Mouse (Mus musculus) forebrain, embryonic 15.5 days (tissue): ENCODE measurements around the gene Tlr5. TPM values are rescaled to one million over a fixed set of nuclear protein-coding genes. Genes with fewer than 3 reads are reported as not detected.

Source experiments
- ATAC-seq: fragments of 200-750 bp; cut with Nextera tagmentation; replicated peaks from 2 replicates; pipeline ENCODE4 v1.8.0; 2017; ENCODE audit warnings: mild to moderate bottlenecking, moderate TSS enrichment, moderate library complexity
- H3K27ac ChIP-seq: fragments of 300-500 bp; sonication (generic); replicated peaks from 2 replicates; pipeline ENCODE4 v1.5.1; 2015; ENCODE audit warnings: mild to moderate bottlenecking, inconsistent platforms
- H3K27me3 ChIP-seq: fragments of 300-500 bp; sonication (generic); 2 replicates; pipeline ENCODE4 v1.6.1; 2015; ENCODE audit warnings: inconsistent platforms
- H3K36me3 ChIP-seq: fragments of 300-500 bp; sonication (generic); 2 replicates; pipeline ENCODE4 v1.6.1; 2015; ENCODE audit warnings: mild to moderate bottlenecking, inconsistent platforms
- H3K4me1 ChIP-seq: fragments of 300-500 bp; sonication (generic); 2 replicates; pipeline ENCODE4 v1.6.1; 2015; ENCODE audit warnings: inconsistent platforms
- H3K4me2 ChIP-seq: fragments of 300-500 bp; sonication (generic); replicated peaks from 2 replicates; pipeline ENCODE4 v1.6.1; 2015; ENCODE audit warnings: mild to moderate bottlenecking, inconsistent platforms
- H3K4me3 ChIP-seq: fragments of 300-500 bp; sonication (generic); 2 replicates; pipeline ENCODE4 v1.5.1; 2015; ENCODE audit warnings: mild to moderate bottlenecking, inconsistent platforms
- H3K9ac ChIP-seq: fragments of 300-500 bp; sonication (generic); replicated peaks from 2 replicates; pipeline ENCODE4 v1.6.1; 2015; ENCODE audit warnings: mild to moderate bottlenecking, inconsistent platforms
- H3K9me3 ChIP-seq: fragments of 300-500 bp; sonication (generic); 2 replicates; pipeline ENCODE4 v1.6.1; 2016; ENCODE audit warnings: inconsistent platforms
- WGBS: fragments of 180-500 bp; shearing (Covaris S2); methylation state at CpG from one replicate; pipeline ENCODE4 v1.1.7; 2015; ENCODE audit warnings: mixed read lengths; 5-methylcytosine and 5-hydroxymethylcytosine counted together
- polyA plus RNA-seq: library from polyadenylated mRNA; unstranded; fragments of >200 nt; fragmentation: Nextera tagmentation; extraction: Ambion mirVana; gene quantifications from 2 replicates; pipeline ENCODE4 v1.2.1, GENCODE M21; 2015

The Tlr5 gene
- 0.05 and 0.14 TPM in 2 replicates for polyA plus RNA-seq

GRCm38 (mm10) chr1:182954287-182955046, at the start of gene Tlr5:
Gene Tlr5, plus strand, starts transcription at chr1:182954788.
- ATAC-seq: peak; percentile 27
- Histone ChIP-seq H3K27ac (no peak within 1 kb of the TSS), H3K4me3 (peak within 1 kb of the TSS; percentile 33), H3K36me3 (no peaks in the 10 kb centered on the region), H3K4me2 (peak within 1 kb of the TSS; percentile 56), H3K9ac (peak within 1 kb of the TSS; percentile 36), H3K9me3 (no peaks in the 10 kb centered on the region), H3K27me3 (no peaks in the 10 kb centered on the region; the same call in 1 of the 2 replicates), H3K4me1 (peaks cover 28% of the 10 kb centered on the region)
- 21% methylated on average over 21 of the region's 21 CpGs for WGBS

DNA sequence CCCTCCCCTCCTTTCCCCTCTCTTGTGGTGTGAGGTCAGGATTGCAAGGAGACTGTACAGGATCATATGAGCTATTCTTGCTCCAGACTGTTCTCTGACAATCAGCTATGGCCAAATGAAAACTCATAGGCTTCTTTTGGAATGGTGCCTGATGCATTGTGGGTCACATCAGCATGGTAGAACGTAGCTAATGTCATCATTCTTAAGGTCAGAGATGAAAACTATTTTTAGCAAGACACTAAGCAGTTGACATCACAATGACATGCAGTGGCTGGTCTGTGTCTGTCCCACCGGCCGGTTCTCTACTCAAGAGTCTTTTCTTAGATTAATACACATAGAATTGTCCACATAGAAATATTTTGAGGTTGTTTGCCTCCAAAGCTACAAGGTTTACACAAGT, 48.9 kb upstream of the Tlr5 start:
- Histone ChIP-seq H3K4me3 (no peak overlapping the region), H3K4me1 (peaks cover 13% of the 10 kb centered on the region), H3K27me3 (no peaks in the 10 kb centered on the region), H3K36me3 (no peaks in the 10 kb centered on the region), H3K27ac (no peak overlapping the region), H3K9me3 (no peaks in the 10 kb centered on the region), H3K4me2 (no peak overlapping the region), H3K9ac (no peak overlapping the region)
- 82% methylated on average over 3 of the region's 3 CpGs for WGBS
- ATAC-seq: no peak

GRCm38 (mm10) chr1:182908050-182909036, 46.2 kb upstream of the Tlr5 start:
- Histone ChIP-seq H3K9ac (no peak overlapping the region), H3K4me3 (no peak overlapping the region), H3K4me2 (peak overlapping the region; percentile 8; the same call in 1 of the 2 replicates), H3K9me3 (peaks cover 5% of the 10 kb centered on the region; the same call in 1 of the 2 replicates), H3K27me3 (no peaks in the 10 kb centered on the region), H3K4me1 (peaks cover 13% of the 10 kb centered on the region), H3K36me3 (no peaks in the 10 kb centered on the region), H3K27ac (0 out of 2 replicates have a peak overlapping the region, but pooled peaks have one; percentile 14)
- 23% methylated on average over 14 of the region's 14 CpGs for WGBS
- peak; percentile 90 for ATAC-seq

GRCm38 (mm10) chr1:182909066-182909465, 45.5 kb upstream of the Tlr5 start:
- no peak overlapping the region for H3K27ac ChIP-seq
- no peak overlapping the region for H3K4me2 ChIP-seq
- no peaks in the 10 kb centered on the region for H3K36me3 ChIP-seq
- peaks cover 13% of the 10 kb centered on the region for H3K4me1 ChIP-seq
- no peak overlapping the region for H3K4me3 ChIP-seq
- 65% methylated on average over 3 of the region's 3 CpGs for WGBS
- H3K9me3 ChIP-seq: peaks cover 5% of the 10 kb centered on the region; the same call in 1 of the 2 replicates
- H3K9ac ChIP-seq: no peak overlapping the region
- no peaks in the 10 kb centered on the region for H3K27me3 ChIP-seq
- ATAC-seq: no peak

GRCm38 (mm10) chr1:182909596-182909995, 45.0 kb upstream of the Tlr5 start:
- H3K9me3 ChIP-seq: peaks cover 5% of the 10 kb centered on the region; the same call in 1 of the 2 replicates
- H3K4me2 ChIP-seq: no peak overlapping the region
- no peak overlapping the region for H3K27ac ChIP-seq
- 86% methylated on average over 5 of the region's 5 CpGs for WGBS
- H3K27me3 ChIP-seq: no peaks in the 10 kb centered on the region
- no peak overlapping the region for H3K4me3 ChIP-seq
- H3K4me1 ChIP-seq: peaks cover 13% of the 10 kb centered on the region
- ATAC-seq: no peak
- H3K9ac ChIP-seq: no peak overlapping the region
- no peaks in the 10 kb centered on the region for H3K36me3 ChIP-seq

DNA sequence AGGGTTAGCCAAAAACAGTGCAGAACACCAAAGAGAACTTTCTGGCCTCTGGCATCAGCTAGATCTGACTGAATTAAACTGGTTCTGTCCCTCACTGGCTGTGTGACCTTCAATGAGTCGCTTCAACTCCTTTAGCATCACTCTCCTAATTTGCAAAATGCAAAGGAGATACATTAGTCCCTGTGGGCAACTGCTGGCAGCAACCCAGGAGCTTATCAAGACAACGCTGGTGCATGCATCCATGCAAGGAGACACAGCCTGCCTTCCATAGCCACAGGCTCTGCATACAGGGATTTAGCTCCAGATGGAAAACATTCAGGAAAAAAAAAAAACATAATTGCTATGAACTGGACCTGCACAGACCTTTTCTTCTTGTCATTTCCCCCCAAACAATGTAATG, 42.0 kb upstream of the Tlr5 start:
- Histone ChIP-seq H3K4me2 (no peak overlapping the region), H3K4me1 (peaks cover 13% of the 10 kb centered on the region), H3K36me3 (no peaks in the 10 kb centered on the region), H3K27me3 (no peaks in the 10 kb centered on the region), H3K27ac (no peak overlapping the region), H3K9ac (no peak overlapping the region), H3K4me3 (no peak overlapping the region), H3K9me3 (peaks cover 5% of the 10 kb centered on the region; the same call in 1 of the 2 replicates)
- no peak for ATAC-seq
- 52% methylated on average over 2 of the region's 2 CpGs for WGBS

GRCm38 (mm10) chr1:182914121-182914908, 40.3 kb upstream of the Tlr5 start:
- Histone ChIP-seq H3K9ac (no peak overlapping the region), H3K9me3 (peaks cover 5% of the 10 kb centered on the region; the same call in 1 of the 2 replicates), H3K4me2 (no peak overlapping the region), H3K36me3 (no peaks in the 10 kb centered on the region), H3K27me3 (no peaks in the 10 kb centered on the region), H3K4me1 (peaks cover 4% of the 10 kb centered on the region; the same call in 1 of the 2 replicates), H3K27ac (no peak overlapping the region), H3K4me3 (no peak overlapping the region)
- WGBS: 78% methylated on average over 4 of the region's 4 CpGs
- no peak for ATAC-seq

DNA sequence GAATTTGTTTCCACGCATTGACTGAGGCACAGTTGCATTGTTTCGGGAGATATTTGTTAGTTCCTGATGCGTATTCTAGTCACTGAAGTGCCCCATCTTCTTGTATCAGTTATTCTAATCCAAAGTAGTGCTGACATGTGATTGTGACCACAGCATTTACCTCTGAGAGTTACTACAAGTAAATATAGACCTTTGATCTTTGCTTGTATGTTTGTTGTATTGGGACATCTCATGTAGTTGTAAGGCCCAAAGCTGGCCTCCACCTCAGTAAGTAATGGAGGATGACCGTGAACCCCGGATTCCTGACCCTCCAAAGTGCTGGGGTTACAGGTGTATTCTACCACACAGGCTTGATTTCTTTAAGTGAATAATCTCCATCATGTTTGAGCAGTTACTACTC, 38.4 kb upstream of the Tlr5 start:
- Histone ChIP-seq H3K4me1 (peaks cover 4% of the 10 kb centered on the region; the same call in 1 of the 2 replicates), H3K9me3 (peaks cover 5% of the 10 kb centered on the region; the same call in 1 of the 2 replicates), H3K4me3 (no peak overlapping the region), H3K27ac (no peak overlapping the region), H3K36me3 (no peaks in the 10 kb centered on the region), H3K27me3 (no peaks in the 10 kb centered on the region), H3K9ac (no peak overlapping the region), H3K4me2 (no peak overlapping the region)
- WGBS: 95% methylated on average over 5 of the region's 5 CpGs
- ATAC-seq: no peak

- Histone ChIP-seq H3K4me1 (peaks cover 4% of the 10 kb centered on the region; the same call in 1 of the 2 replicates), H3K27ac (no peak overlapping the region; the same call in 1 of the 2 replicates), H3K36me3 (no peaks in the 10 kb centered on the region), H3K4me2 (no peak overlapping the region), H3K27me3 (no peaks in the 10 kb centered on the region), H3K9ac (no peak overlapping the region), H3K4me3 (no peak overlapping the region), H3K9me3 (no peaks in the 10 kb centered on the region)
- WGBS: 34% methylated on average over 8 of the region's 8 CpGs
- ATAC-seq: no peak
Observed at GRCm38 (mm10) chr1:182918718-182919346, 35.8 kb upstream of the Tlr5 start.

GRCm38 (mm10) chr1:182922824-182923223, 31.8 kb upstream of the Tlr5 start:
- H3K36me3 ChIP-seq: no peaks in the 10 kb centered on the region

DNA sequence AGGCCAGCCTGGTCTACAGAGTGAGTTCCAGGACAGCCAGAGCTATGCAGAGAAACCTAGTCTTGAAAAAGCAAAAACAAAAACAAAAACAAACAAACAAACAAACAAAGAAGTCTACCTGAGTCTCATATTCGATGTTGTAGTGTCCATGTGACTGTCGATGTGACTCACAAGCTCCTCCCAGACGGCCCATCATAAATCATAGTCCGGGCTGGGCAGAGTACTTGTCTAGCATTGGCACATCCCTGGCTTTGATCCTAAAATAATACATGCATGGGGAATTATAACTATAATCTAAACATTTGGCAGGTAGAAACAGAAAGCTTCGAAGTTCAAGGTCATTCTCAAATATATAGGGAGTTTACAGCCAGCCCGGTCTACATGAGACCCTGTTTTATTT, 28.1 kb upstream of the Tlr5 start:
- no peak overlapping the region for H3K4me3 ChIP-seq

More at GRCm38 (mm10) chr1:182922824-182923223, 31.8 kb upstream of the Tlr5 start:
- ATAC-seq: no peak
- Histone ChIP-seq H3K4me3 (no peak overlapping the region), H3K4me1 (peaks cover 4% of the 10 kb centered on the region; the same call in 1 of the 2 replicates), H3K4me2 (no peak overlapping the region), H3K27me3 (no peaks in the 10 kb centered on the region), H3K27ac (no peak overlapping the region), H3K9me3 (no peaks in the 10 kb centered on the region), H3K9ac (no peak overlapping the region)
- WGBS: 64% methylated on average over 4 of the region's 4 CpGs

More for the DNA sequence above, 28.1 kb upstream of the Tlr5 start:
- Histone ChIP-seq H3K9ac (no peak overlapping the region), H3K36me3 (no peaks in the 10 kb centered on the region), H3K27ac (no peak overlapping the region), H3K9me3 (no peaks in the 10 kb centered on the region), H3K4me2 (no peak overlapping the region), H3K4me1 (no peaks in the 10 kb centered on the region), H3K27me3 (no peaks in the 10 kb centered on the region)
- no peak for ATAC-seq
- 92% methylated on average over 6 of the region's 6 CpGs for WGBS
